15 mouse cellular contexts compared by ENCODE assay signal in genomic region chr6:86846467-86846866, GRCm38 (mm10).
"Had no signal": no experiment of that assay in that cellular context is flagged by ENCODE, and none has a peak within 500 bp of the region (broad histone marks: within the 10 kb centered on the region; RNA-seq: fewer than 3 reads in every experiment).

No protein-coding gene starts in this region.

- H3K27ac ChIP-seq: neural tube, embryonic 13.5 days; neural tube, embryonic 15.5 days; stomach, embryonic 15.5 days; stomach, postnatal 0 days had no signal

- DNase-seq: retina, postnatal 1 day; right cerebral cortex, adult 18-20 months; right cerebral cortex, postnatal 14 days; right cerebral cortex, postnatal 25 days; right cerebral cortex, postnatal 4 days; thymus, adult 18-20 months; thymus, adult 2 months; thymus, postnatal 14 days; thymus, postnatal 25 days; thymus, postnatal 36 days; thymus, postnatal 4 days had no signal

- H3K4me2 ChIP-seq: neural tube, embryonic 13.5 days; neural tube, embryonic 15.5 days; stomach, embryonic 15.5 days had no signal

- H3K27me3 ChIP-seq: neural tube, embryonic 13.5 days; neural tube, embryonic 15.5 days; stomach, embryonic 15.5 days had no signal

- H3K9me3 ChIP-seq: neural tube, embryonic 13.5 days; neural tube, embryonic 15.5 days; stomach, embryonic 15.5 days had no signal

- H3K4me3 ChIP-seq: neural tube, embryonic 13.5 days; neural tube, embryonic 15.5 days; stomach, embryonic 15.5 days had no signal

- H3K9ac ChIP-seq: neural tube, embryonic 13.5 days; neural tube, embryonic 15.5 days; stomach, embryonic 15.5 days had no signal

- H3K36me3 ChIP-seq: neural tube, embryonic 13.5 days; neural tube, embryonic 15.5 days; stomach, embryonic 15.5 days had no signal
